Mouse (Mus musculus) ovary, adult 2 months (tissue): ENCODE results near the gene Col5a3. TPM values are rescaled to one million over a fixed set of nuclear protein-coding genes. Genes with fewer than 3 reads are reported as not detected.

Source experiments
- polyA plus RNA-seq: library from polyadenylated mRNA; depleted of rRNA; stranded (reverse); fragments of >200 nt; gene quantifications from 2 replicates; pipeline ENCODE4 v1.2.3, GENCODE M21; 2012; rRNA removed

The Col5a3 gene
- 12.6 and 13.4 TPM in 2 replicates for polyA plus RNA-seq

DNA sequence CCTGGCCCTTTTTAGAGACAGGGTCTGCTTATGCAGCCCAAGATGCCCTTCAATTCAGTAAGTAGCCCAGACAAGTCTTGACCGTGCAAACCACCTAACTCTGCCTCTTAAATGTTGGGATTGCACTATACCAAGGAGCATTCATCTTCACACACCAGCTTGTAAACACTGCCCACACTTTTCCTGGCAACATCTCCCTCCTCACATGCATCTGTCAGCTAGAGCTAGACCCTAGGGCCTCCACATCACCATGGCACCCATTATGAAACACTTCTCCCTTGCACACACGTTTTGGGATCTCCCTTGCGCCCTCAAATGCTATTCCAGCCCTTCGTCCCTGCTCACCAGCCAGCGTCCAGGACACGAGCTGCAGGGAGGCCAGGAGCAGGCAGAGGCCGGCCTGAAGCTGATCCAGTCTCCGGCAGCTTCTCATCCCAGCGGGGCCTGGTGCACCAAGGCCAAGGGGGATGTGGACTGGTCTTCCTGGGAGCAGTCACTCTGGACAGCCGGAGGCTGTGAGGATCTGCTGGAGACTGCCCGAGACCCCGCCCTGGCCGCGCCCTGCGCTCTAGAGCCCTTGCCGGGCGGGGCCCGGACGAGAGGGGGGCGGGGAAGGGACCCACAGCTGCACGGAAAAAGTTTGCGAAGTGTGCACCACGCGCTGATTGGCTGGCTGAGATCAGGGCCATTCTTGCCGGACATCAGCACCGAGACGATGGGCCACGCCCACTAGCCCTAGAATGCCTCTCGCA is at the start of gene Col5a3:
Gene Col5a3, minus strand, starts transcription at position 547 of the 752 bp plus-strand sequence.

GRCm38 (mm10) chr9:20818236-20818635 is 3.4 kb upstream of the Col5a3 start, which contains the start of gene Rdh8:
Rdh8 (plus strand) TSS chr9:20818503.

DNA sequence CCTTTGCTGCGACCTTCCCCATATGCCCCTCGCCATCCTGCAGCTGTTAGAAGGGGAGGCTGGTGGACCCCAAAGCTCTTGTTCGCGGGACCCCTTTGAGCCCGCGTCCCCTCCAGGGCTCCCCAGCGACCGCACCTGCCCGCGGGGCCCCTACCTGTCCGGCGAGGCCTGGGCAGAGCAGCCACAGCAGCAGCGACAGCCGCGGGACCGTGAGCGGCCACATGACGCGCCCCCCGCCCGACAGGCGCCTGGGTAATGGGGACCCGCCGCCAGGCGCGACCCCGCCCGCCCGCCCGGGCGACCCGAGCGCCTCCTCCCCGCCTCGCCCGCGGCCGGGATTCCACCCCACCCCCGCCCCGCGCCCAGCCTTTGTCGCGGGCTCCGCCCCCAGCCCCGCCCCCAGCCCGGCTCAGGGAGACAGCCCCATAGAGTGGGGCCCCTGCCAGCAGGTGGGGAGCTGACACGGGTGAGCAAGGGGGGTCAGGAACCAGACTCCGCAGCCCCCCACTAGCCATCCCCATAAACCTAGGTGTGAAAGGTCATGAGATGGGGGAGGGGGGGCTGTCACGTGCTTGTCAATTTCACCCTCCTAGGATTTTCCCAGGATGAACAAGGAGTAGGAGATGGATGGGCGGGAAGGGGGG is 68.7 kb downstream of the Col5a3 start, which contains the start of gene Olfm2:
Gene Olfm2, minus strand, starts transcription at position 333 of the 644 bp plus-strand sequence.

Other genes starting within 250 kb of the Col5a3 start
- 2.4 and 3.1 TPM in 2 replicates for gene Zfp846, start 233.8 kb downstream of the Col5a3 start, polyA plus RNA-seq
- gene Ubl5, start 172.2 kb downstream of the Col5a3 start, polyA plus RNA-seq = 56.8 and 128 TPM in 2 replicates
- 57.1 and 59.6 TPM in 2 replicates for gene Fbxl12, start 170.3 kb downstream of the Col5a3 start, polyA plus RNA-seq
- gene Pin1, start 163.0 kb downstream of the Col5a3 start, polyA plus RNA-seq = 34.2 and 37.1 TPM in 2 replicates
- 23.7 and 27.4 TPM in 2 replicates for gene Olfm2, start 68.7 kb downstream of the Col5a3 start, polyA plus RNA-seq
- gene Rdh8, start 3.4 kb upstream of the Col5a3 start, polyA plus RNA-seq = not detected in 2 replicates
- gene A230050P20Rik, start 53.6 kb upstream of the Col5a3 start, polyA plus RNA-seq = 143 and 180 TPM in 2 replicates
- gene Angptl6, start 64.7 kb upstream of the Col5a3 start, polyA plus RNA-seq = 7.6 and 8.4 TPM in 2 replicates
- 139 and 230 TPM in 2 replicates for gene Ppan, start 73.1 kb upstream of the Col5a3 start, polyA plus RNA-seq
- gene Eif3g, start 83.6 kb upstream of the Col5a3 start, polyA plus RNA-seq = 189 and 193 TPM in 2 replicates
- 43.4 and 50.3 TPM in 2 replicates for gene Dnmt1, start 144.8 kb upstream of the Col5a3 start, polyA plus RNA-seq
- gene S1pr2, start 161.7 kb upstream of the Col5a3 start, polyA plus RNA-seq = 23.8 and 24.0 TPM in 2 replicates
- 124 and 148 TPM in 2 replicates for gene Mrpl4, start 187.7 kb upstream of the Col5a3 start, polyA plus RNA-seq
- 17.7 and 18.5 TPM in 2 replicates for gene Icam1, start 200.9 kb upstream of the Col5a3 start, polyA plus RNA-seq
- 4.3 and 4.5 TPM in 2 replicates for gene Icam4, start 214.3 kb upstream of the Col5a3 start, polyA plus RNA-seq
- gene Icam5, start 217.0 kb upstream of the Col5a3 start, polyA plus RNA-seq = 1.1 and 1.6 TPM in 2 replicates